In genomic region chr12:82286068-82286467, GRCm38 (mm10) we compare ENCODE assay signal across 17 mouse cellular contexts.
DNase-seq lines count a peak whose midpoint lies in the region; ATAC-seq and TF ChIP-seq lines count a peak whose summit lies in the region.
"Had no signal": no experiment of that assay in that cellular context is flagged by ENCODE, and none has a peak within 500 bp of the region (broad histone marks: within the 10 kb centered on the region; RNA-seq: fewer than 3 reads in every experiment).

No protein-coding gene starts in this region.

- DNase-seq in forebrain, postnatal 0 days: no peak
- DNase-seq in forebrain, embryonic 11.5 days (ENCODE audit: low spot score): no peak
- DNase-seq in hindbrain, embryonic 10.5 days (ENCODE audit: low spot score): no peak
- peak; percentile 21 for DNase-seq in neural tube, embryonic 11.5 days (ENCODE audit: low spot score)
- DNase-seq in neural tube, embryonic 10.5 days (ENCODE audit: extremely low spot score, low spot score): no peak
- peak; percentile 9 for DNase-seq in limb, embryonic 14.5 days (ENCODE audit: low spot score)
- no peak for DNase-seq in right cerebral cortex, postnatal 36 days (ENCODE audit: low spot score in 2 of 2)
- DNase-seq: B cell, adult 2 months; cerebellum, adult 18-20 months; gastrocnemius, postnatal 36 days; kidney, adult 9 months; thymus, adult 2 months had no signal

- H3K27ac ChIP-seq in forebrain, postnatal 0 days (ENCODE audit: low read depth, low read length): no peak overlapping the region
- no peak overlapping the region for H3K27ac ChIP-seq in forebrain, embryonic 11.5 days (ENCODE audit: low read depth, low read length)
- H3K27ac ChIP-seq in hindbrain, embryonic 12.5 days: peak overlapping the region; percentile 30; the same call in 1 of the 2 replicates
- no peak overlapping the region for H3K27ac ChIP-seq in hindbrain, embryonic 10.5 days
- H3K27ac ChIP-seq in neural tube, embryonic 11.5 days (ENCODE audit: low read depth, low read length): no peak overlapping the region
- no peak overlapping the region for H3K27ac ChIP-seq in limb, embryonic 14.5 days (replicated peaks; ENCODE audit: low read depth, low read length)
- H3K27ac ChIP-seq: limb, embryonic 15.5 days; lung, embryonic 15.5 days; neural tube, embryonic 12.5 days had no signal

- H3K27me3 ChIP-seq in forebrain, postnatal 0 days (ENCODE audit: insufficient read depth, low read length): no peaks in the 10 kb centered on the region
- H3K27me3 ChIP-seq in forebrain, embryonic 11.5 days (ENCODE audit: control insufficient read depth, insufficient read depth, low read length): no peaks in the 10 kb centered on the region
- no peaks in the 10 kb centered on the region for H3K27me3 ChIP-seq in hindbrain, embryonic 12.5 days
- H3K27me3 ChIP-seq in hindbrain, embryonic 10.5 days (ENCODE audit: insufficient read depth, poor library complexity, severe bottlenecking): no peaks in the 10 kb centered on the region
- no peaks in the 10 kb centered on the region for H3K27me3 ChIP-seq in neural tube, embryonic 11.5 days (ENCODE audit: control insufficient read depth, insufficient read depth, low read length)
- no peaks in the 10 kb centered on the region for H3K27me3 ChIP-seq in limb, embryonic 14.5 days (ENCODE audit: control insufficient read depth, insufficient read depth, low read length)
- H3K27me3 ChIP-seq: limb, embryonic 15.5 days; lung, embryonic 15.5 days; neural tube, embryonic 12.5 days had no signal

- no peaks in the 10 kb centered on the region for H3K9me3 ChIP-seq in forebrain, postnatal 0 days (ENCODE audit: low read length)
- no peaks in the 10 kb centered on the region for H3K9me3 ChIP-seq in forebrain, embryonic 11.5 days (ENCODE audit: control insufficient read depth, low read length)
- H3K9me3 ChIP-seq in hindbrain, embryonic 12.5 days (replicated peaks): no peaks in the 10 kb centered on the region
- H3K9me3 ChIP-seq in hindbrain, embryonic 10.5 days: no peaks in the 10 kb centered on the region
- H3K9me3 ChIP-seq in neural tube, embryonic 11.5 days (ENCODE audit: control insufficient read depth, low read length): no peaks in the 10 kb centered on the region
- no peaks in the 10 kb centered on the region for H3K9me3 ChIP-seq in limb, embryonic 14.5 days (ENCODE audit: control insufficient read depth, low read length)
- H3K9me3 ChIP-seq: G1E; limb, embryonic 15.5 days; lung, embryonic 15.5 days; neural tube, embryonic 12.5 days had no signal

- whole genome bisulfite sequencing in forebrain, postnatal 0 days: 25% methylated on average over 6 of the region's 6 CpGs
- WGBS in forebrain, embryonic 11.5 days: 47% methylated on average over 6 of the region's 6 CpGs
- WGBS in hindbrain, embryonic 12.5 days: 43% methylated on average over 6 of the region's 6 CpGs
- WGBS in hindbrain, embryonic 10.5 days: 50% methylated on average over 6 of the region's 6 CpGs
- 45% methylated on average over 6 of the region's 6 CpGs for WGBS in neural tube, embryonic 11.5 days
- 59% methylated on average over 6 of the region's 6 CpGs for WGBS in limb, embryonic 14.5 days

- no peak overlapping the region for H3K9ac ChIP-seq in forebrain, postnatal 0 days
- no peak overlapping the region for H3K9ac ChIP-seq in forebrain, embryonic 11.5 days (ENCODE audit: low read length)
- H3K9ac ChIP-seq in hindbrain, embryonic 12.5 days: no peak overlapping the region
- H3K9ac ChIP-seq in neural tube, embryonic 11.5 days (ENCODE audit: low read length): no peak overlapping the region
- no peak overlapping the region for H3K9ac ChIP-seq in limb, embryonic 14.5 days (ENCODE audit: low read depth, low read length, severe bottlenecking)
- H3K9ac ChIP-seq: limb, embryonic 15.5 days; lung, embryonic 15.5 days; neural tube, embryonic 12.5 days had no signal

- no peak for TF ChIP-seq POLR2A in limb, embryonic 14.5 days (IDR thresholded peaks at IDR 0.05; ENCODE audit: borderline replicate concordance, extremely low read depth, insufficient read depth, insufficient read length)

- no peak overlapping the region for H3K4me3 ChIP-seq in forebrain, postnatal 0 days (ENCODE audit: low read depth, low read length)
- H3K4me3 ChIP-seq in forebrain, embryonic 11.5 days (ENCODE audit: low read depth, low read length): no peak overlapping the region
- H3K4me3 ChIP-seq in hindbrain, embryonic 12.5 days: no peak overlapping the region
- no peak overlapping the region for H3K4me3 ChIP-seq in hindbrain, embryonic 10.5 days
- no peak overlapping the region for H3K4me3 ChIP-seq in neural tube, embryonic 11.5 days (ENCODE audit: low read depth, low read length)
- no peak overlapping the region for H3K4me3 ChIP-seq in limb, embryonic 14.5 days (replicated peaks; ENCODE audit: low read length)
- H3K4me3 ChIP-seq: limb, embryonic 15.5 days; lung, embryonic 15.5 days; neural tube, embryonic 12.5 days had no signal

- ATAC-seq in forebrain, postnatal 0 days: peak; percentile 42; the same call in 1 of the 2 replicates
- ATAC-seq in forebrain, embryonic 11.5 days (replicated peaks; ENCODE audit: low FRiP score): no peak
- no peak for ATAC-seq in hindbrain, embryonic 12.5 days (ENCODE audit: low FRiP score)
- no peak for ATAC-seq in neural tube, embryonic 11.5 days (ENCODE audit: insufficient read depth, low FRiP score, low TSS enrichment)
- ATAC-seq in limb, embryonic 14.5 days (ENCODE audit: low FRiP score, low read depth): peak; percentile 30

- peaks cover 4% of the 10 kb centered on the region; the same call in 1 of the 2 replicates for H3K4me1 ChIP-seq in forebrain, postnatal 0 days (ENCODE audit: insufficient read depth)
- H3K4me1 ChIP-seq in forebrain, embryonic 11.5 days (replicated peaks; ENCODE audit: control insufficient read depth, insufficient read depth, low read length): peaks cover 3% of the 10 kb centered on the region; the same call in 1 of the 2 replicates
- peaks cover 10% of the 10 kb centered on the region for H3K4me1 ChIP-seq in hindbrain, embryonic 12.5 days
- H3K4me1 ChIP-seq in hindbrain, embryonic 10.5 days (replicated peaks): peaks cover 11% of the 10 kb centered on the region
- H3K4me1 ChIP-seq in neural tube, embryonic 11.5 days (ENCODE audit: control insufficient read depth, insufficient read depth, low read length): no peaks in the 10 kb centered on the region
- H3K4me1 ChIP-seq in limb, embryonic 14.5 days (ENCODE audit: control insufficient read depth, insufficient read depth, low read length): 0 out of 2 replicates have a peak, but pooled peaks cover 5% of the 10 kb centered on the region
- H3K4me1 ChIP-seq: neural tube, embryonic 12.5 days had no signal

- H3K36me3 ChIP-seq in forebrain, postnatal 0 days (ENCODE audit: insufficient read depth): no peaks in the 10 kb centered on the region
- no peaks in the 10 kb centered on the region for H3K36me3 ChIP-seq in forebrain, embryonic 11.5 days (ENCODE audit: control insufficient read depth, insufficient read depth, low read length)
- no peaks in the 10 kb centered on the region for H3K36me3 ChIP-seq in hindbrain, embryonic 12.5 days
- no peaks in the 10 kb centered on the region for H3K36me3 ChIP-seq in hindbrain, embryonic 10.5 days
- no peaks in the 10 kb centered on the region for H3K36me3 ChIP-seq in neural tube, embryonic 11.5 days (ENCODE audit: control insufficient read depth, insufficient read depth, low read length)
- no peaks in the 10 kb centered on the region for H3K36me3 ChIP-seq in limb, embryonic 14.5 days (ENCODE audit: control insufficient read depth, insufficient read depth, low read length)
- H3K36me3 ChIP-seq: limb, embryonic 15.5 days; lung, embryonic 15.5 days; neural tube, embryonic 12.5 days had no signal

- TF ChIP-seq CTCF in forebrain, postnatal 0 days (IDR thresholded peaks at IDR 0.05; ENCODE audit: low read depth): no peak

- H3K4me2 ChIP-seq in forebrain, postnatal 0 days (ENCODE audit: low read depth): no peak overlapping the region
- H3K4me2 ChIP-seq in forebrain, embryonic 11.5 days (ENCODE audit: low read depth, low read length, severe bottlenecking): no peak overlapping the region
- no peak overlapping the region for H3K4me2 ChIP-seq in hindbrain, embryonic 12.5 days (replicated peaks)
- H3K4me2 ChIP-seq in neural tube, embryonic 11.5 days (ENCODE audit: low read depth): no peak overlapping the region
- no peak overlapping the region for H3K4me2 ChIP-seq in limb, embryonic 14.5 days (replicated peaks; ENCODE audit: low read depth, low read length, severe bottlenecking)
- H3K4me2 ChIP-seq: limb, embryonic 15.5 days; lung, embryonic 15.5 days; neural tube, embryonic 12.5 days had no signal

Comparison
In these comparisons a context has a peak if more than half of its experiments do, and no peak if none do; other contexts are left out.
1. ATAC-seq: peak in forebrain, postnatal 0 days (single experiment) and limb, embryonic 14.5 days (single experiment); none in forebrain, embryonic 11.5 days (single experiment), hindbrain, embryonic 12.5 days (single experiment) and neural tube, embryonic 11.5 days (single experiment).
2. DNase-seq: peak in neural tube, embryonic 11.5 days (single experiment) and limb, embryonic 14.5 days (single experiment); none in forebrain, postnatal 0 days (single experiment), forebrain, embryonic 11.5 days (single experiment), hindbrain, embryonic 10.5 days (single experiment), neural tube, embryonic 10.5 days (single experiment) and right cerebral cortex, postnatal 36 days (0 of 2).